Mouse (Mus musculus): ENCODE data around the gene Dot1l.

DNA sequence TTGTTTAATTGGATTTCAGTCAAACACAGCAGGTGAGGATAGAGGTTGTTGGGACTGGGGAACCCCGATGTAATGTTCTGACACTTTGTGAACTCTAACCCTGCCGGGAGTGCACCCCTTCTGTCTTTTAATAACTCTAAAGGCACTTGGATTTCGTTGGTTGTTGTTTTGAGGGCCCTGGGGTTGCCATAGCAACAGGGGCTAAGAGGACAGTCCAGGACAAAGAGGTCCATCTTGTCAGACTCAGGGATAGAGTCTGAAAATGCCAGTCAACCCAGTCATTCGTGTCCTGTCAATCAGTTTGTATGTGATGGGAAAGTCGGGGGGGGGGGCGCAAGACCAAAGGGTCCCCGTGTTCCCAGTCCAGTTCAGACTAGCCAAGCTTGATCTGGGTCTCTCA lies 77.8 kb downstream of the Dot1l start:
- TF ChIP-seq CTCF (IDR thresholded peaks at IDR 0.05; ENCODE audit: insufficient read depth, low read length) (no peak), POLR2A (IDR thresholded peaks at IDR 0.05; ENCODE audit: borderline replicate concordance, extremely low read depth, low read depth, low read length) (no peak)

All from lung, adult 2 months (tissue).